32 mouse cellular contexts compared by ENCODE assay signal in the genomic region with DNA sequence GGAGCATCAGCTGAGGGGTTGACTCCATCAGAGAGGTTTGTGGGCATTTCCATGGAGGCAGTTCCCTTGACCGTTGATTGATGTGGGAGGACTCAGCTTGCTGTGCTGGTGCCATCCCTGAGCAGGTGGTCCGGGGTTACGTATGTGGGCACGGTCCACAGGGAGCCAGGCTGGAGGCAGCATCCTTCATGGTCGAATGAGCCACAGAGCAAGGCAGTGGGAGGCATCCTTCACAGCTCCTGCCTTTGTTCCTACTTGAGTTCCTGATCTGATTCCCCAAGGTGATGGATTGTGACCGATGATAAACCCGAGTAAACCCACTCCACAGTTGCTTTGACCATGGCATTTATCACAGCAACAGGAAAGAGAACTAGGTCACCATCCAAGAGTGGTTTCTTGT. TPM values are rescaled to one million over a fixed set of nuclear protein-coding genes. Genes with fewer than 3 reads are reported as not detected.
DNase-seq lines count a peak whose midpoint lies in the region; ATAC-seq and TF ChIP-seq lines count a peak whose summit lies in the region.
"Had no signal": no experiment of that assay in that cellular context is flagged by ENCODE, and none has a peak within 500 bp of the region (broad histone marks: within the 10 kb centered on the region; RNA-seq: fewer than 3 reads in every experiment).

No protein-coding gene starts in this region.

- no peak for TF ChIP-seq CTCF in kidney, adult 2 months (conservative IDR thresholded peaks at IDR 0.05; ENCODE audit: insufficient read depth, insufficient read length, low read depth, low read length)

- 0 out of 2 replicates have a peak, but pooled peaks have one; percentile 56 for ATAC-seq in cerebellum, adult (ENCODE audit: insufficient number of reproducible peaks, low FRiP score, low TSS enrichment)
- 0 out of 2 replicates have a peak, but pooled peaks have one; percentile 49 for ATAC-seq in kidney, embryonic 15.5 days (replicated peaks; ENCODE audit: low FRiP score)
- no peak for ATAC-seq in megakaryocyte, adult 5-6 weeks (ENCODE audit: poor library complexity, severe bottlenecking)
- ATAC-seq: forebrain, embryonic 14.5 days; forebrain, postnatal 0 days; hindbrain, postnatal 0 days; inflammation-experienced regulatory T-cells, adult 6 months; intestine, embryonic 16.5 days; Patski had no signal

- H3K27ac ChIP-seq in kidney, embryonic 15.5 days: no peak overlapping the region
- H3K27ac ChIP-seq in kidney, adult 2 months (ENCODE audit: insufficient read depth, low read depth, low read length): no peak overlapping the region
- H3K27ac ChIP-seq: embryonic facial prominence, embryonic 12.5 days; embryonic facial prominence, embryonic 15.5 days; gastrocnemius, adult 2 months; heart, embryonic 10.5 days; heart, embryonic 13.5 days; hindbrain, embryonic 14.5 days; hindbrain, postnatal 0 days had no signal

- no peaks in the 10 kb centered on the region for H3K4me1 ChIP-seq in kidney, embryonic 15.5 days
- H3K4me1 ChIP-seq in kidney, adult 2 months (ENCODE audit: control insufficient read depth, insufficient read depth, low read length): no peaks in the 10 kb centered on the region
- H3K4me1 ChIP-seq in megakaryocyte, embryonic 14.5 days: no peaks in the 10 kb centered on the region
- H3K4me1 ChIP-seq: embryonic facial prominence, embryonic 12.5 days; embryonic facial prominence, embryonic 15.5 days; heart, embryonic 10.5 days had no signal

- H3K9me3 ChIP-seq in kidney, embryonic 15.5 days (replicated peaks): no peaks in the 10 kb centered on the region
- H3K9me3 ChIP-seq in megakaryocyte, embryonic 14.5 days: peaks cover 71% of the 10 kb centered on the region
- H3K9me3 ChIP-seq: embryonic facial prominence, embryonic 12.5 days; embryonic facial prominence, embryonic 15.5 days; heart, embryonic 10.5 days; heart, embryonic 13.5 days had no signal

- no peak overlapping the region for H3K4me2 ChIP-seq in kidney, embryonic 15.5 days
- H3K4me2 ChIP-seq: embryonic facial prominence, embryonic 12.5 days; embryonic facial prominence, embryonic 15.5 days; heart, embryonic 13.5 days; hindbrain, embryonic 14.5 days had no signal

- no peak for TF ChIP-seq POLR2A in kidney, adult 2 months (IDR thresholded peaks at IDR 0.05; ENCODE audit: low read depth, low read length)

- H3K27me3 ChIP-seq in kidney, embryonic 15.5 days: no peaks in the 10 kb centered on the region
- no peaks in the 10 kb centered on the region for H3K27me3 ChIP-seq in kidney, adult 2 months (replicated peaks; ENCODE audit: control insufficient read depth, insufficient read depth, low read length)
- no peaks in the 10 kb centered on the region for H3K27me3 ChIP-seq in megakaryocyte, embryonic 14.5 days (replicated peaks)
- H3K27me3 ChIP-seq: CH12.LX; embryonic facial prominence, embryonic 12.5 days; embryonic facial prominence, embryonic 15.5 days; heart, embryonic 13.5 days; Patski had no signal

- no peak overlapping the region for H3K9ac ChIP-seq in kidney, embryonic 15.5 days
- H3K9ac ChIP-seq: embryonic facial prominence, embryonic 12.5 days; embryonic facial prominence, embryonic 15.5 days; forebrain, postnatal 0 days; heart, embryonic 13.5 days; hindbrain, embryonic 14.5 days had no signal

- DNase-seq in adrenal gland, adult 2 months: peak; percentile 40
- DNase-seq in adrenal gland, postnatal 25 days: no peak
- no peak for DNase-seq in cerebellum, postnatal 14 days
- no peak for DNase-seq in kidney, adult 2 months
- DNase-seq: B cell, adult 2 months; cerebellum, adult 11 months; cerebellum, adult 2 months; cerebellum, postnatal 25 days; forebrain, postnatal 0 days; gastrocnemius, adult 2 months; gastrocnemius, postnatal 14 days; heart, adult 18-20 months; heart, postnatal 14 days; heart, postnatal 4 days; kidney, adult 18-20 months had no signal

- no peak overlapping the region for H3K4me3 ChIP-seq in kidney, embryonic 15.5 days (replicated peaks)
- no peak overlapping the region for H3K4me3 ChIP-seq in kidney, adult 2 months (ENCODE audit: insufficient read depth, low read depth, low read length)
- peak overlapping the region; percentile 31 for H3K4me3 ChIP-seq in megakaryocyte, embryonic 14.5 days (replicated peaks)
- H3K4me3 ChIP-seq: embryonic facial prominence, embryonic 12.5 days; embryonic facial prominence, embryonic 15.5 days; gastrocnemius, adult 2 months; heart, embryonic 10.5 days; heart, embryonic 13.5 days had no signal

- H3K36me3 ChIP-seq in kidney, embryonic 15.5 days: no peaks in the 10 kb centered on the region
- no peaks in the 10 kb centered on the region for H3K36me3 ChIP-seq in kidney, adult 2 months (ENCODE audit: control insufficient read depth, insufficient read depth, low read length)
- H3K36me3 ChIP-seq in megakaryocyte, embryonic 14.5 days (replicated peaks; ENCODE audit: low read length): no peaks in the 10 kb centered on the region
- H3K36me3 ChIP-seq: embryonic facial prominence, embryonic 12.5 days; embryonic facial prominence, embryonic 15.5 days; G1E; heart, embryonic 10.5 days had no signal

- WGBS in kidney, embryonic 15.5 days: 65% methylated on average over 7 of the region's 7 CpGs
- WGBS in kidney, adult 2 months: 43% methylated on average over 7 of the region's 7 CpGs

RNA-seq across cellular contexts. Expression of a gene that starts 25.4 kb away (rescaled TPM):
- 10 to 100 TPM; 12.8 to 27.5 TPM for total RNA-seq in adrenal gland, adult 2 months (2021)
- polyA plus RNA-seq in adrenal gland, adult 2 months (2012; rRNA removed): 5.7 and 6.0 TPM in 2 replicates
- total RNA-seq in adrenal gland, postnatal 25 days (2021): 16.9 and 17.5 TPM in 2 replicates
- 6.2 and 6.9 TPM in 2 replicates for polyA plus RNA-seq in kidney, embryonic 15.5 days (2015; fragmentation: Nextera tagmentation; extraction: Ambion mirVana)
- 1.1 and 1.5 TPM in 2 replicates for polyA plus RNA-seq in kidney, adult 2 months (2012; rRNA removed)
- not detected in 2 replicates for polyA plus RNA-seq in megakaryocyte, embryonic 14.5 days (2012; ENCODE audit: insufficient read depth, low replicate concordance)
- total RNA-seq in megakaryocyte, adult 5-6 weeks (2015): 0.22 TPM in 1 of 2 replicates, not detected in the other
- total RNA-seq in megakaryocyte, adult 5-6 weeks (2017): not detected in 2 replicates
- total RNA-seq: CH12.LX; common myeloid progenitor, adult 5-6 weeks had no signal
- polyA plus RNA-seq: G1E; inflammation-experienced regulatory T-cells, adult 6 months had no signal
